Mouse (Mus musculus): ENCODE data around the gene Mcrip2. TPM values are rescaled to one million over a fixed set of nuclear protein-coding genes. Genes with fewer than 3 reads are reported as not detected.

The Mcrip2 gene
- total and polyA plus RNA-seq, 2 experiments from 2014 or later: 10.3 to 32.5 TPM

GRCm38 (mm10) chr17:25839455-25840235, 28.9 kb downstream of the Mcrip2 start:
- Histone ChIP-seq H3K27ac (ENCODE audit: low read depth, low read length) (no peak overlapping the region), H3K4me1 (ENCODE audit: insufficient read depth) (peaks cover 29% of the 10 kb centered on the region)
- 90% methylated on average over 14 of the region's 14 CpGs for WGBS

GRCm38 (mm10) chr17:25838904-25839303, 29.7 kb downstream of the Mcrip2 start:
- DNase-seq (no peak), ATAC-seq (no peak)
- H3K27me3 ChIP-seq (ENCODE audit: insufficient read depth, low read length): no peaks in the 10 kb centered on the region
- H3K36me3 ChIP-seq (ENCODE audit: insufficient read depth): peaks cover 38% of the 10 kb centered on the region
- peaks cover 33% of the 10 kb centered on the region for H3K4me1 ChIP-seq (ENCODE audit: insufficient read depth)
- WGBS: 89% methylated on average over 4 of the region's 4 CpGs
- H3K27ac ChIP-seq (ENCODE audit: low read depth, low read length): no peak overlapping the region
- H3K9me3 ChIP-seq (ENCODE audit: low read length): no peaks in the 10 kb centered on the region
- H3K9ac ChIP-seq: no peak overlapping the region
- no peak overlapping the region for H3K4me2 ChIP-seq (ENCODE audit: low read depth)
- H3K4me3 ChIP-seq (ENCODE audit: low read depth, low read length): no peak overlapping the region
- no peak for TF ChIP-seq CTCF (IDR thresholded peaks at IDR 0.05; ENCODE audit: low read depth)

More at GRCm38 (mm10) chr17:25839455-25840235, 28.9 kb downstream of the Mcrip2 start:
- TF ChIP-seq CTCF (IDR thresholded peaks at IDR 0.05; ENCODE audit: low read depth): no peak
- no peak for DNase-seq
- Histone ChIP-seq H3K27me3 (ENCODE audit: insufficient read depth, low read length) (no peaks in the 10 kb centered on the region), H3K4me3 (ENCODE audit: low read depth, low read length) (no peak overlapping the region), H3K4me2 (ENCODE audit: low read depth) (no peak overlapping the region), H3K36me3 (ENCODE audit: insufficient read depth) (peaks cover 38% of the 10 kb centered on the region), H3K9ac (no peak overlapping the region), H3K9me3 (ENCODE audit: low read length) (no peaks in the 10 kb centered on the region)
- ATAC-seq: no peak

- Histone ChIP-seq H3K9me3 (ENCODE audit: low read length) (no peaks in the 10 kb centered on the region), H3K4me1 (ENCODE audit: insufficient read depth) (peaks cover 27% of the 10 kb centered on the region), H3K27ac (ENCODE audit: low read depth, low read length) (peak overlapping the region; percentile 84), H3K9ac (peak overlapping the region; percentile 77; the same call in 1 of the 2 replicates), H3K4me3 (ENCODE audit: low read depth, low read length) (no peak overlapping the region), H3K4me2 (ENCODE audit: low read depth) (peak overlapping the region; percentile 89), H3K36me3 (ENCODE audit: insufficient read depth) (peaks cover 38% of the 10 kb centered on the region), H3K27me3 (ENCODE audit: insufficient read depth, low read length) (no peaks in the 10 kb centered on the region)
- WGBS: 15% methylated on average over 3 of the region's 3 CpGs
- ATAC-seq (no peak), DNase-seq (no peak)
- no peak for TF ChIP-seq CTCF (IDR thresholded peaks at IDR 0.05; ENCODE audit: low read depth)
These were observed 31.0 kb downstream of the Mcrip2 start for GRCm38 (mm10) chr17:25837533-25837932.

GRCm38 (mm10) chr17:25837076-25837410, 31.5 kb downstream of the Mcrip2 start, which contains the start of gene Rhbdl1:
Gene Rhbdl1 (minus strand): TSS chr17:25837295.
- no peaks in the 10 kb centered on the region for H3K9me3 ChIP-seq (ENCODE audit: low read length)
- no peak for TF ChIP-seq CTCF (IDR thresholded peaks at IDR 0.05; ENCODE audit: low read depth)
- DNase-seq (peak; percentile 94), ATAC-seq (peak; percentile 73)
- 2% methylated on average over 26 of the region's 29 CpGs for WGBS
- H3K27ac ChIP-seq (ENCODE audit: low read depth, low read length): peak within 1 kb of the TSS; percentile 84
- H3K4me2 ChIP-seq (ENCODE audit: low read depth): peak within 1 kb of the TSS; percentile 89
- no peaks in the 10 kb centered on the region for H3K27me3 ChIP-seq (ENCODE audit: insufficient read depth, low read length)
- peaks cover 28% of the 10 kb centered on the region for H3K4me1 ChIP-seq (ENCODE audit: insufficient read depth)
- peak within 1 kb of the TSS; percentile 61 for H3K4me3 ChIP-seq (ENCODE audit: low read depth, low read length)
- peak within 1 kb of the TSS; percentile 77 for H3K9ac ChIP-seq
- peaks cover 34% of the 10 kb centered on the region for H3K36me3 ChIP-seq (ENCODE audit: insufficient read depth)

GRCm38 (mm10) chr17:25836397-25837075, 32.0 kb downstream of the Mcrip2 start:
- H3K4me2 ChIP-seq (ENCODE audit: low read depth): peak overlapping the region; percentile 89
- H3K27me3 ChIP-seq (ENCODE audit: insufficient read depth, low read length): no peaks in the 10 kb centered on the region
- no peak for DNase-seq
- no peaks in the 10 kb centered on the region for H3K9me3 ChIP-seq (ENCODE audit: low read length)
- peak overlapping the region; percentile 61 for H3K4me3 ChIP-seq (ENCODE audit: low read depth, low read length)
- H3K9ac ChIP-seq: peak overlapping the region; percentile 77
- peaks cover 29% of the 10 kb centered on the region for H3K36me3 ChIP-seq (ENCODE audit: insufficient read depth)
- ATAC-seq: peak; percentile 0; the same call in 1 of the 2 replicates
- TF ChIP-seq CTCF (IDR thresholded peaks at IDR 0.05; ENCODE audit: low read depth): no peak
- peaks cover 33% of the 10 kb centered on the region for H3K4me1 ChIP-seq (ENCODE audit: insufficient read depth)
- H3K27ac ChIP-seq (ENCODE audit: low read depth, low read length): peak overlapping the region; percentile 84
- WGBS: 24% methylated on average over 21 of the region's 23 CpGs

GRCm38 (mm10) chr17:25835816-25836215, 32.7 kb downstream of the Mcrip2 start:
- no peak for TF ChIP-seq CTCF (IDR thresholded peaks at IDR 0.05; ENCODE audit: low read depth)
- ATAC-seq (no peak), DNase-seq (no peak)
- Histone ChIP-seq H3K4me3 (ENCODE audit: low read depth, low read length) (no peak overlapping the region), H3K9me3 (ENCODE audit: low read length) (no peaks in the 10 kb centered on the region), H3K27me3 (ENCODE audit: insufficient read depth, low read length) (no peaks in the 10 kb centered on the region), H3K9ac (peak overlapping the region; percentile 77; the same call in 1 of the 2 replicates), H3K4me2 (ENCODE audit: low read depth) (peak overlapping the region; percentile 89), H3K36me3 (ENCODE audit: insufficient read depth) (peaks cover 29% of the 10 kb centered on the region), H3K4me1 (ENCODE audit: insufficient read depth) (peaks cover 37% of the 10 kb centered on the region), H3K27ac (ENCODE audit: low read depth, low read length) (no peak overlapping the region)
- WGBS: 92% methylated on average over 16 of the region's 16 CpGs

- Histone ChIP-seq H3K4me1 (ENCODE audit: insufficient read depth) (peaks cover 37% of the 10 kb centered on the region), H3K4me2 (ENCODE audit: low read depth) (no peak overlapping the region), H3K27ac (ENCODE audit: low read depth, low read length) (no peak overlapping the region), H3K27me3 (ENCODE audit: insufficient read depth, low read length) (no peaks in the 10 kb centered on the region), H3K36me3 (ENCODE audit: insufficient read depth) (peaks cover 29% of the 10 kb centered on the region), H3K9me3 (ENCODE audit: low read length) (no peaks in the 10 kb centered on the region), H3K4me3 (ENCODE audit: low read depth, low read length) (no peak overlapping the region), H3K9ac (no peak overlapping the region)
- no peak for DNase-seq
- no peak for ATAC-seq
- TF ChIP-seq CTCF (IDR thresholded peaks at IDR 0.05; ENCODE audit: low read depth): no peak
- WGBS: 91% methylated on average over 7 of the region's 7 CpGs
These were observed 33.3 kb downstream of the Mcrip2 start for GRCm38 (mm10) chr17:25835301-25835700.
